In genomic region chr10:57231117-57231516, GRCm38 (mm10) we compare ENCODE assay signal across 14 mouse cellular contexts.
DNase-seq lines count a peak whose midpoint lies in the region; ATAC-seq lines count a peak whose summit lies in the region.
"Had no signal": no experiment of that assay in that cellular context is flagged by ENCODE, and none has a peak within 500 bp of the region (broad histone marks: within the 10 kb centered on the region; RNA-seq: fewer than 3 reads in every experiment).

No protein-coding gene starts in this region.

- no peak overlapping the region for H3K4me2 ChIP-seq in forebrain, embryonic 14.5 days (ENCODE audit: low read length)
- no peak overlapping the region for H3K4me2 ChIP-seq in forebrain, embryonic 11.5 days (ENCODE audit: low read depth, low read length, severe bottlenecking)
- no peak overlapping the region for H3K4me2 ChIP-seq in embryonic facial prominence, embryonic 13.5 days
- H3K4me2 ChIP-seq: heart, embryonic 13.5 days; lung, embryonic 15.5 days had no signal

- H3K4me1 ChIP-seq in forebrain, embryonic 14.5 days (ENCODE audit: control insufficient read depth, insufficient read depth, low read length), result no peaks in the 10 kb centered on the region
- H3K4me1 ChIP-seq in forebrain, embryonic 11.5 days (replicated peaks; ENCODE audit: control insufficient read depth, insufficient read depth, low read length), result no peaks in the 10 kb centered on the region
- no peaks in the 10 kb centered on the region for H3K4me1 ChIP-seq in embryonic facial prominence, embryonic 13.5 days
- H3K4me1 ChIP-seq: heart, embryonic 13.5 days; lung, embryonic 15.5 days had no signal

- intact Hi-C loops in left cerebral cortex, postnatal 4 days (cut with DNase I), result no loop called here

- DNase-seq in forebrain, embryonic 14.5 days (ENCODE audit: low spot score), result peak; percentile 5
- no peak for DNase-seq in forebrain, embryonic 11.5 days (ENCODE audit: low spot score)
- DNase-seq in left cerebral cortex, postnatal 4 days, result peak; percentile 2
- DNase-seq in left cerebral cortex, adult 18-20 months (ENCODE audit: low spot score in 2 of 2), result no peak
- DNase-seq in layer of hippocampus, adult 9-11 months, result peak; percentile 41
- DNase-seq in adrenal gland, postnatal 36 days, result no peak
- no peak for DNase-seq in cerebellum, adult 9-10 months
- DNase-seq: cerebellum, adult 9-11 months; thymus, adult 18-20 months had no signal

- H3K9me3 ChIP-seq in forebrain, embryonic 14.5 days (replicated peaks; ENCODE audit: control insufficient read depth, low read length), result no peaks in the 10 kb centered on the region
- H3K9me3 ChIP-seq in forebrain, embryonic 11.5 days (ENCODE audit: control insufficient read depth, low read length), result no peaks in the 10 kb centered on the region
- H3K9me3 ChIP-seq in embryonic facial prominence, embryonic 13.5 days, result no peaks in the 10 kb centered on the region
- H3K9me3 ChIP-seq: heart, embryonic 13.5 days; lung, embryonic 15.5 days had no signal

- no peak overlapping the region for H3K27ac ChIP-seq in forebrain, embryonic 14.5 days (ENCODE audit: low read depth, low read length)
- no peak overlapping the region for H3K27ac ChIP-seq in forebrain, embryonic 11.5 days (ENCODE audit: low read depth, low read length)
- peak overlapping the region; percentile 39; the same call in 1 of the 2 replicates for H3K27ac ChIP-seq in embryonic facial prominence, embryonic 13.5 days
- H3K27ac ChIP-seq: heart, embryonic 13.5 days; lung, embryonic 15.5 days had no signal

- H3K27me3 ChIP-seq in forebrain, embryonic 14.5 days (replicated peaks; ENCODE audit: control insufficient read depth, insufficient read depth, low read length), result no peaks in the 10 kb centered on the region
- H3K27me3 ChIP-seq in forebrain, embryonic 11.5 days (ENCODE audit: control insufficient read depth, insufficient read depth, low read length), result no peaks in the 10 kb centered on the region
- H3K27me3 ChIP-seq in embryonic facial prominence, embryonic 13.5 days, result no peaks in the 10 kb centered on the region
- H3K27me3 ChIP-seq: heart, embryonic 13.5 days; lung, embryonic 15.5 days had no signal

- no peak overlapping the region for H3K4me3 ChIP-seq in forebrain, embryonic 14.5 days (ENCODE audit: low read depth, low read length)
- no peak overlapping the region for H3K4me3 ChIP-seq in forebrain, embryonic 11.5 days (ENCODE audit: low read depth, low read length)
- no peak overlapping the region for H3K4me3 ChIP-seq in embryonic facial prominence, embryonic 13.5 days
- H3K4me3 ChIP-seq: heart, embryonic 13.5 days; lung, embryonic 15.5 days had no signal

- H3K9ac ChIP-seq in forebrain, embryonic 14.5 days (ENCODE audit: low read length), result no peak overlapping the region
- H3K9ac ChIP-seq in forebrain, embryonic 11.5 days (ENCODE audit: low read length), result no peak overlapping the region
- no peak overlapping the region for H3K9ac ChIP-seq in embryonic facial prominence, embryonic 13.5 days
- H3K9ac ChIP-seq: heart, embryonic 13.5 days; lung, embryonic 15.5 days had no signal

- no peaks in the 10 kb centered on the region for H3K36me3 ChIP-seq in forebrain, embryonic 14.5 days (ENCODE audit: control insufficient read depth, insufficient read depth, low read length)
- no peaks in the 10 kb centered on the region for H3K36me3 ChIP-seq in forebrain, embryonic 11.5 days (ENCODE audit: control insufficient read depth, insufficient read depth, low read length)
- H3K36me3 ChIP-seq in embryonic facial prominence, embryonic 13.5 days, result no peaks in the 10 kb centered on the region
- H3K36me3 ChIP-seq: heart, embryonic 13.5 days; lung, embryonic 15.5 days had no signal

- WGBS in forebrain, embryonic 14.5 days, result 77% methylated on average over 3 of the region's 3 CpGs
- WGBS in forebrain, embryonic 11.5 days, result 68% methylated on average over 3 of the region's 3 CpGs
- WGBS in embryonic facial prominence, embryonic 13.5 days, result 20% methylated on average over 3 of the region's 3 CpGs

- no peak for ATAC-seq in forebrain, embryonic 14.5 days
- ATAC-seq in forebrain, embryonic 11.5 days (replicated peaks; ENCODE audit: low FRiP score), result no peak
- no peak for ATAC-seq in embryonic facial prominence, embryonic 13.5 days (ENCODE audit: insufficient number of reproducible peaks, insufficient read depth, low FRiP score, low TSS enrichment, low read depth)
- ATAC-seq: intestine, postnatal 0 days; midbrain, embryonic 16.5 days had no signal

Comparison
In these comparisons a context has a peak if more than half of its experiments do, and no peak if none do; other contexts are left out.
1. DNase-seq: peak in forebrain, embryonic 14.5 days (single experiment), left cerebral cortex, postnatal 4 days (single experiment) and layer of hippocampus, adult 9-11 months (single experiment); none in forebrain, embryonic 11.5 days (single experiment), left cerebral cortex, adult 18-20 months (0 of 2), adrenal gland, postnatal 36 days (0 of 2) and cerebellum, adult 9-10 months (single experiment).